Mouse (Mus musculus): ENCODE measurements around the gene Fbxw10. TPM values are rescaled to one million over a fixed set of nuclear protein-coding genes. Genes with fewer than 3 reads are reported as not detected.
A peak's percentile ranks its signal among the peaks of the same experiment; 100 is the strongest.

Gene Fbxw10
- total RNA-seq, 2 experiments from 2014 or later: 0.96 to 1.2 TPM

DNA sequence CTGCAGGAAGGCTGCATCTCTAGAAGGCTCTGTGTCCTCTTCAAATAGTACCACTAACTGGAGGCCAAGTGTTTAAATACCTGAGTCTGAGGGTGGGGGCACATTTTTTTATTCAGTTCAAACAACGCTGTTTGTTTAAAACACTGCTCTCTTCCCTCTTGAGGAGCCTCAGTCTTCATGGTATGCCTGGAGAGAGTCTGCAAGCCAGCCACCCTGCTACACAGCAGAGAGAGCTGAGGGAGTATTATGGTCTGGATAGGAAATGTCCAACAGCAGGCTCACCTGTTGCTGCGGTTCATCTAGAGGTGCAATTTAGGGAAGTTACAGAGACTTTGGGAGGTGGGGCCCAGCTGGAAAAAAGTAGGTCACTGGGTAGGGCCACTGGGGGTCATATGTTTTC, 68.6 kb downstream of the Fbxw10 start:
- no peak overlapping the region for H3K4me3 ChIP-seq
- intact Hi-C loops (cut with DNase I): no loop called here

GRCm38 (mm10) chr11:62916765-62917164, 69.9 kb downstream of the Fbxw10 start:
- no peak for TF ChIP-seq CTCF (IDR thresholded peaks at IDR 0.05)
- intact Hi-C loops (cut with DNase I): no loop called here
- DNase-seq (ENCODE audit: extremely low spot score in 1 of 2, low spot score in 2 of 2): no peak
- Histone ChIP-seq H3K27ac (no peak overlapping the region), H3K4me3 (no peak overlapping the region)

More for the DNA sequence above, 68.6 kb downstream of the Fbxw10 start:
- no peak overlapping the region for H3K27ac ChIP-seq
- DNase-seq (ENCODE audit: extremely low spot score in 1 of 2, low spot score in 2 of 2): no peak
- TF ChIP-seq CTCF (IDR thresholded peaks at IDR 0.05): no peak

- Histone ChIP-seq H3K4me3 (no peak overlapping the region), H3K27ac (peak overlapping the region; percentile 66; the same call in 1 of the 2 replicates)
- DNase-seq (ENCODE audit: extremely low spot score in 1 of 2, low spot score in 2 of 2): no peak
- no peak for TF ChIP-seq CTCF (IDR thresholded peaks at IDR 0.05)
- intact Hi-C loops (cut with DNase I): loop anchor here (2.0 to 5.0 kb wide), 2 partner anchors 79 to 107 kb away; no protein-coding TSS in a partner anchor
Measured at GRCm38 (mm10) chr11:62919946-62920742, 73.3 kb downstream of the Fbxw10 start.

GRCm38 (mm10) chr11:62920743-62921050, 73.8 kb downstream of the Fbxw10 start:
- no peak for DNase-seq (ENCODE audit: extremely low spot score in 1 of 2, low spot score in 2 of 2)
- TF ChIP-seq CTCF (IDR thresholded peaks at IDR 0.05): no peak
- H3K27ac ChIP-seq: peak overlapping the region; percentile 66; the same call in 1 of the 2 replicates
- H3K4me3 ChIP-seq: peak overlapping the region; percentile 34
- intact Hi-C loops (cut with DNase I): loop anchor here (1.0 to 5.0 kb wide), 3 partner anchors 78 to 215 kb away; no protein-coding TSS in a partner anchor

- TF ChIP-seq CTCF (IDR thresholded peaks at IDR 0.05): peak; percentile 88
- intact Hi-C loops (cut with DNase I): loop anchor here (1.0 to 5.0 kb wide), 3 partner anchors 77 to 214 kb away; no protein-coding TSS in a partner anchor
- H3K27ac ChIP-seq: peak overlapping the region; percentile 84
Measured at GRCm38 (mm10) chr11:62921052-62921977, 74.4 kb downstream of the Fbxw10 start.

GRCm38 (mm10) chr11:62924091-62924761, 77.4 kb downstream of the Fbxw10 start:
- H3K4me3 ChIP-seq: no peak overlapping the region
- no peak for TF ChIP-seq CTCF (IDR thresholded peaks at IDR 0.05)
- no peak for DNase-seq (ENCODE audit: extremely low spot score in 1 of 2, low spot score in 2 of 2)
- intact Hi-C loops (cut with DNase I): loop anchor here (5.0 kb wide), 1 partner anchor 103 kb away; no protein-coding TSS in a partner anchor
- H3K27ac ChIP-seq: no peak overlapping the region

More at GRCm38 (mm10) chr11:62921052-62921977, 74.4 kb downstream of the Fbxw10 start:
- peak; percentile 88 to 95 for DNase-seq (ENCODE audit: extremely low spot score in 1 of 2, low spot score in 2 of 2)
- peak overlapping the region; percentile 34 for H3K4me3 ChIP-seq

Other genes with a start within 250 kb of the Fbxw10 start
- 10 to 100 TPM; 20.0 to 24.9 TPM for gene Lrrc75a, start 198.5 kb upstream of the Fbxw10 start, total RNA-seq (2021)
- gene Mmgt2, start 198.4 kb upstream of the Fbxw10 start, total RNA-seq (2021): 10 to 100 TPM; 21.5 to 28.4 TPM
- gene Zfp287, start 115.2 kb upstream of the Fbxw10 start, total RNA-seq (2021): 10 to 100 TPM; 16.2 to 17.3 TPM
- gene Gm10428, start 94.0 kb upstream of the Fbxw10 start, total RNA-seq (2021): not detected
- 10 to 100 TPM; 26.8 to 29.0 TPM for gene Zfp286, start 57.6 kb upstream of the Fbxw10 start, total RNA-seq (2021)
- 1 to 10 TPM; 2.4 to 4.0 TPM for gene Trim16, start 26.8 kb upstream of the Fbxw10 start, total RNA-seq (2021)
- gene Tvp23b, start 32.4 kb downstream of the Fbxw10 start, total RNA-seq (2021): 10 to 100 TPM; 29.2 to 31.4 TPM
- gene Cdrt4, start 104.1 kb downstream of the Fbxw10 start, total RNA-seq (2021): not detected
- gene Tekt3, start 214.6 kb downstream of the Fbxw10 start, total RNA-seq (2021): not detected